Mouse (Mus musculus): ENCODE data around the gene Baz2b. TPM values are rescaled to one million over a fixed set of nuclear protein-coding genes. Genes with fewer than 3 reads are reported as not detected.
A peak's percentile ranks its signal among the peaks of the same experiment; 100 is the strongest.

Gene Baz2b
- polyA plus RNA-seq, 1 experiment from 2014 or later = 105 TPM

GRCm38 (mm10) chr2:60125049-60126004, 84.3 kb downstream of the Baz2b start:
- Histone ChIP-seq H3K4me1 (replicated peaks) (peaks cover 24% of the 10 kb centered on the region), H3K4me2 (peak overlapping the region; percentile 60), H3K4me3 (peak overlapping the region; percentile 85), H3K36me3 (no peaks in the 10 kb centered on the region), H3K27me3 (no peaks in the 10 kb centered on the region), H3K9me3 (no peaks in the 10 kb centered on the region), H3K27ac (peak overlapping the region; percentile 100), H3K9ac (peak overlapping the region; percentile 98)
- under 1% methylated on average over 55 of the region's 83 CpGs for WGBS
- ATAC-seq (ENCODE audit: low FRiP score) = peak; percentile 76

- WGBS = 0% methylated on average over 40 of the region's 47 CpGs
- Histone ChIP-seq H3K4me1 (replicated peaks) (peaks cover 29% of the 10 kb centered on the region), H3K27me3 (no peaks in the 10 kb centered on the region), H3K9me3 (no peaks in the 10 kb centered on the region), H3K9ac (peak overlapping the region; percentile 98), H3K4me3 (peak overlapping the region; percentile 85), H3K36me3 (no peaks in the 10 kb centered on the region), H3K4me2 (peak overlapping the region; percentile 60), H3K27ac (peak overlapping the region; percentile 100)
- ATAC-seq (ENCODE audit: low FRiP score) = peak; percentile 60
Observed at GRCm38 (mm10) chr2:60124648-60125048, 85.0 kb downstream of the Baz2b start.

- Histone ChIP-seq H3K4me2 (peak overlapping the region; percentile 60), H3K9me3 (no peaks in the 10 kb centered on the region), H3K27me3 (no peaks in the 10 kb centered on the region), H3K27ac (peak overlapping the region; percentile 100), H3K36me3 (no peaks in the 10 kb centered on the region), H3K9ac (peak overlapping the region; percentile 98), H3K4me1 (replicated peaks) (peaks cover 31% of the 10 kb centered on the region), H3K4me3 (peak overlapping the region; percentile 85)
- 4% methylated on average over 13 of the region's 13 CpGs for WGBS
- ATAC-seq (ENCODE audit: low FRiP score) = no peak
Observed at GRCm38 (mm10) chr2:60123911-60124647, 85.6 kb downstream of the Baz2b start.

- no peak for ATAC-seq (ENCODE audit: low FRiP score)
- peak overlapping the region; percentile 55 for H3K4me2 ChIP-seq
- peaks cover 38% of the 10 kb centered on the region for H3K4me1 ChIP-seq (replicated peaks)
- peak overlapping the region; percentile 48; the same call in 1 of the 2 replicates for H3K27ac ChIP-seq
- H3K9ac ChIP-seq = peak overlapping the region; percentile 63
- no peaks in the 10 kb centered on the region for H3K27me3 ChIP-seq
- H3K4me3 ChIP-seq = peak overlapping the region; percentile 32
- 30% methylated on average over 6 of the region's 6 CpGs for WGBS
- no peaks in the 10 kb centered on the region for H3K36me3 ChIP-seq
- no peaks in the 10 kb centered on the region for H3K9me3 ChIP-seq
Observed at GRCm38 (mm10) chr2:60123061-60123874, 86.4 kb downstream of the Baz2b start.

GRCm38 (mm10) chr2:60122188-60122587, 87.5 kb downstream of the Baz2b start:
- H3K9me3 ChIP-seq = no peaks in the 10 kb centered on the region
- H3K27ac ChIP-seq = peak overlapping the region; percentile 69
- H3K36me3 ChIP-seq = no peaks in the 10 kb centered on the region
- no peaks in the 10 kb centered on the region for H3K27me3 ChIP-seq
- H3K4me2 ChIP-seq = peak overlapping the region; percentile 55
- peak overlapping the region; percentile 56 for H3K9ac ChIP-seq
- ATAC-seq (ENCODE audit: low FRiP score) = no peak
- peak overlapping the region; percentile 32 for H3K4me3 ChIP-seq
- peaks cover 46% of the 10 kb centered on the region for H3K4me1 ChIP-seq (replicated peaks)
- 16% methylated on average over 2 of the region's 2 CpGs for WGBS

- 54% methylated on average over 2 of the region's 2 CpGs for WGBS
- no peak for ATAC-seq (ENCODE audit: low FRiP score)
- Histone ChIP-seq H3K4me2 (no peak overlapping the region), H3K9ac (no peak overlapping the region), H3K9me3 (no peaks in the 10 kb centered on the region), H3K27me3 (no peaks in the 10 kb centered on the region), H3K36me3 (no peaks in the 10 kb centered on the region), H3K4me3 (no peak overlapping the region), H3K27ac (no peak overlapping the region), H3K4me1 (replicated peaks) (peaks cover 47% of the 10 kb centered on the region)
Observed at GRCm38 (mm10) chr2:60120681-60121080, 89.0 kb downstream of the Baz2b start.

GRCm38 (mm10) chr2:60118684-60119558, 90.7 kb downstream of the Baz2b start:
- Histone ChIP-seq H3K9ac (peak overlapping the region; percentile 58), H3K4me1 (replicated peaks) (peaks cover 50% of the 10 kb centered on the region), H3K27me3 (no peaks in the 10 kb centered on the region), H3K27ac (peak overlapping the region; percentile 86), H3K36me3 (no peaks in the 10 kb centered on the region), H3K9me3 (no peaks in the 10 kb centered on the region), H3K4me3 (peak overlapping the region; percentile 23), H3K4me2 (peak overlapping the region; percentile 44)
- WGBS = 17% methylated on average over 10 of the region's 10 CpGs
- 0 out of 2 replicates have a peak, but pooled peaks have one; percentile 36 for ATAC-seq (ENCODE audit: low FRiP score)

GRCm38 (mm10) chr2:60117867-60118266, 91.8 kb downstream of the Baz2b start:
- H3K4me3 ChIP-seq = no peak overlapping the region
- H3K4me1 ChIP-seq (replicated peaks) = peaks cover 55% of the 10 kb centered on the region
- H3K9ac ChIP-seq = no peak overlapping the region
- no peaks in the 10 kb centered on the region for H3K27me3 ChIP-seq
- 64% methylated on average over 9 of the region's 9 CpGs for WGBS
- ATAC-seq (ENCODE audit: low FRiP score) = no peak
- H3K4me2 ChIP-seq = peak overlapping the region; percentile 17; the same call in 1 of the 2 replicates
- no peaks in the 10 kb centered on the region for H3K9me3 ChIP-seq
- no peaks in the 10 kb centered on the region for H3K36me3 ChIP-seq
- H3K27ac ChIP-seq = peak overlapping the region; percentile 45

- peaks cover 4% of the 10 kb centered on the region for H3K36me3 ChIP-seq
- H3K4me3 ChIP-seq = no peak overlapping the region
- no peak for ATAC-seq (ENCODE audit: low FRiP score)
- H3K9ac ChIP-seq = no peak overlapping the region
- H3K4me2 ChIP-seq = no peak overlapping the region
- no peak overlapping the region for H3K27ac ChIP-seq
- H3K9me3 ChIP-seq = no peaks in the 10 kb centered on the region
- 57% methylated on average over 12 of the region's 12 CpGs for WGBS
- no peaks in the 10 kb centered on the region for H3K27me3 ChIP-seq
- H3K4me1 ChIP-seq (replicated peaks) = peaks cover 45% of the 10 kb centered on the region
Observed at GRCm38 (mm10) chr2:60115891-60116554, 93.6 kb downstream of the Baz2b start.

GRCm38 (mm10) chr2:60114901-60115300, 94.7 kb downstream of the Baz2b start:
- Histone ChIP-seq H3K4me2 (no peak overlapping the region), H3K27me3 (no peaks in the 10 kb centered on the region), H3K9ac (no peak overlapping the region), H3K9me3 (no peaks in the 10 kb centered on the region), H3K4me1 (replicated peaks) (peaks cover 35% of the 10 kb centered on the region), H3K27ac (no peak overlapping the region), H3K4me3 (no peak overlapping the region), H3K36me3 (peaks cover 12% of the 10 kb centered on the region)
- no peak for ATAC-seq (ENCODE audit: low FRiP score)
- 88% methylated on average over 4 of the region's 4 CpGs for WGBS

Data from hindbrain, embryonic 13.5 days (tissue).